Mouse (Mus musculus): Measurements from ENCODE around the gene Usp37. TPM values are rescaled to one million over a fixed set of nuclear protein-coding genes. Genes with fewer than 3 reads are reported as not detected.

The Usp37 gene
- total and polyA plus RNA-seq, 2 experiments from 2014 or later = 8.3 to 9.0 TPM

DNA sequence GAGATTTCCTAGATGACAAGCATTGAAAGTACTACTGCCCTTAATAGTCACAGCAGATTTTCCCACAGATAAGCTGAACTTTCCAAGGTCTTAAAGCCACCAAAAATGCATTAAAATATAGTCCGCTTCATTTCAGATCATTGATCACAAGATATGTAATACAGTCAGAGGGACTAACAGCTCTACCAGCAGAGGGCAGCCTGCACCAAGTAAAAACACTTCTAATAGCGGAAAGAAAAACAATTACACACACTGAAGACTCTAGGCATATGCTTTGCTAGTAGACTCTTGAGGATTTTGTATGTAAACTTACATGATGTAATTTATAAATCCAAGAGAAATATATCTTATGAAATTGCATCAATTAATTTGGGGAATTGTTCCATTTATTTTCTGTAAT, 83.8 kb downstream of the Usp37 start:
- Histone ChIP-seq H3K4me2 (ENCODE audit: low read depth, low read length) (no peak overlapping the region), H3K36me3 (replicated peaks; ENCODE audit: control insufficient read depth, insufficient read depth, low read length) (peaks cover 49% of the 10 kb centered on the region), H3K4me3 (ENCODE audit: low read depth, low read length) (no peak overlapping the region), H3K9ac (replicated peaks; ENCODE audit: low read depth, low read length) (no peak overlapping the region), H3K27ac (ENCODE audit: low read depth) (no peak overlapping the region), H3K9me3 (replicated peaks; ENCODE audit: control insufficient read depth, low read length) (no peaks in the 10 kb centered on the region), H3K4me1 (ENCODE audit: control insufficient read depth, insufficient read depth) (no peaks in the 10 kb centered on the region), H3K27me3 (ENCODE audit: control insufficient read depth, insufficient read depth, low read length) (no peaks in the 10 kb centered on the region)
- peak; percentile 51 for TF ChIP-seq CTCF (IDR thresholded peaks at IDR 0.05; ENCODE audit: low read depth)
- TF ChIP-seq EP300 (IDR thresholded peaks at IDR 0.05; ENCODE audit: low read depth) = no peak
- ATAC-seq (ENCODE audit: insufficient read depth, low read depth) (no peak), DNase-seq (ENCODE audit: low spot score) (no peak)
- WGBS = 69% methylated on average over 2 of the region's 2 CpGs

DNA sequence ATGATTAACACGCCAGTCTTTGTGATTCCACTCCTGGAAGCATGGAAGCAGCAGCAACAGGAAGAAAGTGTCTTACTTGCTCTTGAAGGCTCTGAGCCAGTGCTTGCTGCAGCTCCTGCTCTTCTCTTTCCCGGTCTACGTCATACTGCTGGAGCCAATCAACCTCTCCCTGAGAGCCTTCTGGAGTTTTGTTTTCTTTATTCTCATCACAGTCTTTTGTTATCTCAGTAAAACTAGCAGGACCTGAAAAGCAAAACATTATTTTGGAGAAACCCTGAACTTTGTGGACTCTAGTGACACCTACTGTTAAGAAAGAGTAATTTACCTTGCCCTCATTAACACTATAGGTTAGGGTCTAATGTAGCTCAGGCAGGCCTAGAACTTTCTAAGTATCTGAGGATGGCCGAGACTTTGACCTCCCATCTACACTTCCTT, 91.5 kb downstream of the Usp37 start:
- H3K4me1 ChIP-seq (ENCODE audit: control insufficient read depth, insufficient read depth) = no peaks in the 10 kb centered on the region
- H3K9ac ChIP-seq (replicated peaks; ENCODE audit: low read depth, low read length) = no peak overlapping the region
- peak; percentile 76; the same call in 1 of the 2 replicates for ATAC-seq (ENCODE audit: insufficient read depth, low read depth)
- peak; percentile 85 for DNase-seq (ENCODE audit: low spot score)
- no peaks in the 10 kb centered on the region for H3K27me3 ChIP-seq (ENCODE audit: control insufficient read depth, insufficient read depth, low read length)
- TF ChIP-seq CTCF (IDR thresholded peaks at IDR 0.05; ENCODE audit: low read depth) = peak; percentile 75
- TF ChIP-seq EP300 (IDR thresholded peaks at IDR 0.05; ENCODE audit: low read depth) = no peak
- 36% methylated on average over 4 of the region's 4 CpGs for WGBS
- H3K9me3 ChIP-seq (replicated peaks; ENCODE audit: control insufficient read depth, low read length) = no peaks in the 10 kb centered on the region
- H3K36me3 ChIP-seq (replicated peaks; ENCODE audit: control insufficient read depth, insufficient read depth, low read length) = peaks cover 64% of the 10 kb centered on the region
- H3K4me3 ChIP-seq (ENCODE audit: low read depth, low read length) = no peak overlapping the region
- H3K27ac ChIP-seq (ENCODE audit: low read depth) = no peak overlapping the region
- no peak overlapping the region for H3K4me2 ChIP-seq (ENCODE audit: low read depth, low read length)

DNA sequence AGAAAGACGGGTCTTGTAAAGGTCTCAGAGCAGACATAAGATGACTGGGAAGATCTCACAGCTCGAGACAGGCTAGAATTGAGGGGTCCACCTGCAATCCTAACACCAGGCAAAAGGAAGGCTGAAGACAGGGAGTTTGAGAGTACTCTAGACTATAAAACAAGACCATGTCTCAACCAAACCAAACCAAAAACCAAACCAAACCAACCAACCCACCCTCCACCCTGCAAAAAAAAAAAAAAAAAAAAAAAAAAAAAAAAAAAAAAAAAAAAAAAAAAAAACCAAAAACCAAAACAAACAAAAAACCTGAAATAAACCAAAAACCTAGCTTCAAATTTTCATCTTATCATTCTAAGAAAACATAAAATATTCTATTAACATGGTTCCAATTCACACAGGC, 99.5 kb downstream of the Usp37 start:
- no peaks in the 10 kb centered on the region for H3K4me1 ChIP-seq (ENCODE audit: control insufficient read depth, insufficient read depth)
- H3K27ac ChIP-seq (ENCODE audit: low read depth) = no peak overlapping the region
- H3K27me3 ChIP-seq (ENCODE audit: control insufficient read depth, insufficient read depth, low read length) = no peaks in the 10 kb centered on the region
- no peak for ATAC-seq (ENCODE audit: insufficient read depth, low read depth)
- no peak overlapping the region for H3K4me2 ChIP-seq (ENCODE audit: low read depth, low read length)
- peaks cover 54% of the 10 kb centered on the region for H3K36me3 ChIP-seq (replicated peaks; ENCODE audit: control insufficient read depth, insufficient read depth, low read length)
- WGBS = 84% methylated on average over 2 of the region's 2 CpGs
- no peak for DNase-seq (ENCODE audit: low spot score)
- no peak for TF ChIP-seq EP300 (IDR thresholded peaks at IDR 0.05; ENCODE audit: low read depth)
- TF ChIP-seq CTCF (IDR thresholded peaks at IDR 0.05; ENCODE audit: low read depth) = no peak
- H3K9me3 ChIP-seq (replicated peaks; ENCODE audit: control insufficient read depth, low read length) = no peaks in the 10 kb centered on the region
- H3K4me3 ChIP-seq (ENCODE audit: low read depth, low read length) = no peak overlapping the region
- no peak overlapping the region for H3K9ac ChIP-seq (replicated peaks; ENCODE audit: low read depth, low read length)

DNA sequence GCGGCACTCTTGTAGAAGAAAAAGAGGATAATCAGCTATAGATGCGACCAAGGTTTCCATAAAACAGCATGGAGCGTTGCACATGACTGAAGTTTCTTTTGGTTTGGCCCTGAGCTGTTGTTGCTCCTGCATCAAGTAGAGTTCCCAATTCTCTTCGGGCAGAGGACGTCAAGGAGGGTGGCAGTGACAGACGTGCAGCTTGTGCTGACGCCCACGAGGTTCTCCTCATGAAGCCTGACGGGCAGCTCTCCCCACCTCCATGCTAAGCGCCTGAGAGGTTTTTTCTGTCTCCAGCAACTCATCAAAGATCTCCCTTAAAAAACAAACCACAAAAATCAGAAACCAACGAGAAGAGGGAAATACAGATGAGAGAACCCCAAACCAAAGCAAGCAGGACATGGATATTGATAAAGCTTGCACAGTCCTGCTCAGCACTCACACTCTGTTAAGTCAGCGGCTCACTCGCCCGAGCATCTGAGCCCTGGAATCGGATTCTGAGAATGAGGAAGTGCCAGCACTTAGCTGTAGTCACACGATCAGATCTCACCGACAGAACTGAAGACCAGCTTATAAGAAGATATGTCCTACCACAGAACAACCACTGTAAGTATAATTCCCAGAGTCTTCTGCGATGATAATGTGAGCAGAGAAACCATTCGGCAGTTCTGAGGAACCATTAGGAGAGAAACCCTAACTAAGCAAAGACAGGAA, 104.8 kb downstream of the Usp37 start:
- Histone ChIP-seq H3K27me3 (ENCODE audit: control insufficient read depth, insufficient read depth, low read length) (no peaks in the 10 kb centered on the region), H3K36me3 (replicated peaks; ENCODE audit: control insufficient read depth, insufficient read depth, low read length) (peaks cover 64% of the 10 kb centered on the region), H3K9me3 (replicated peaks; ENCODE audit: control insufficient read depth, low read length) (no peaks in the 10 kb centered on the region), H3K4me2 (ENCODE audit: low read depth, low read length) (no peak overlapping the region), H3K4me3 (ENCODE audit: low read depth, low read length) (no peak overlapping the region), H3K9ac (replicated peaks; ENCODE audit: low read depth, low read length) (no peak overlapping the region), H3K27ac (ENCODE audit: low read depth) (no peak overlapping the region), H3K4me1 (ENCODE audit: control insufficient read depth, insufficient read depth) (no peaks in the 10 kb centered on the region)
- ATAC-seq (ENCODE audit: insufficient read depth, low read depth) (no peak), DNase-seq (ENCODE audit: low spot score) (no peak)
- WGBS = 85% methylated on average over 19 of the region's 19 CpGs
- TF ChIP-seq CTCF (IDR thresholded peaks at IDR 0.05; ENCODE audit: low read depth) = no peak

DNA sequence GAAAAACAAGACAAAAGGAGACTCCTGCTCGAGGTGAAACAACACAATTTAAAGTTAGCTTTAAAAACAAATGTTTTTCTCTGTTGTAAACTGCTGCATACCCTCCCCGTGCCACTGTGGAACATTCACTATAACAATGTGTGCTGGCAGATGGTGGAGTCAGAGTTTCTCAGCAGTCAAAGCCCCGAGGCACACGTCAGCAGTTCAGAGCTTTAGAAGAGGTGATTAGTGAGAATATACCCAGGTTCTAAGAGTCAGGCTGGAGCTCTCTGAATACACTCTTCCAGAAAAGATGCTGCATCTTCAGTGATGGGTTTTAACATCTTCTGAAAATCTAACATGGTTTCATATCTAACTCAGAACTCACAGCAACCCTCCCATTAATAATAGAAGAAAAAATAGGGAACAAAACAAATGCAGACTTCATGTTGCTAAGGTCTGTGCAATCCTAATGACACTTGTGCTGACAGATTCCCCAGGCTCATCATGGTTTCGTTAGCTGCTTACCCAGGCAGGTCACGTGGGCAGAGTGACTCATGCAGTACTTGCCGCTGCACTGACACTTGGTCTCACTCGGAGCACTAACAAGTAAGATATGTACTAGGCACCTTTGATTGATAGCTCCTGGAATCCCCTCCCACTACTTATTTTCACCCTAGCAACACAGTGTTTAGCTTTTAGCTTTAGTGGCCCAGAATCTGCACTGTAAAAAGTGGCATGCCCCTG, 106.2 kb downstream of the Usp37 start:
- peaks cover 56% of the 10 kb centered on the region for H3K36me3 ChIP-seq (replicated peaks; ENCODE audit: control insufficient read depth, insufficient read depth, low read length)
- H3K27ac ChIP-seq (ENCODE audit: low read depth) = no peak overlapping the region
- H3K4me2 ChIP-seq (ENCODE audit: low read depth, low read length) = no peak overlapping the region
- no peaks in the 10 kb centered on the region for H3K27me3 ChIP-seq (ENCODE audit: control insufficient read depth, insufficient read depth, low read length)
- no peaks in the 10 kb centered on the region for H3K9me3 ChIP-seq (replicated peaks; ENCODE audit: control insufficient read depth, low read length)
- no peaks in the 10 kb centered on the region for H3K4me1 ChIP-seq (ENCODE audit: control insufficient read depth, insufficient read depth)
- 48% methylated on average over 8 of the region's 8 CpGs for WGBS
- ATAC-seq (ENCODE audit: insufficient read depth, low read depth) = peak; percentile 79
- H3K9ac ChIP-seq (replicated peaks; ENCODE audit: low read depth, low read length) = no peak overlapping the region
- peak; percentile 74 for DNase-seq (ENCODE audit: low spot score)
- no peak for TF ChIP-seq CTCF (IDR thresholded peaks at IDR 0.05; ENCODE audit: low read depth)
- H3K4me3 ChIP-seq (ENCODE audit: low read depth, low read length) = no peak overlapping the region
